Mouse (Mus musculus) heart, adult 2 months (tissue): ENCODE results near the gene Vpreb3. TPM values are rescaled to one million over a fixed set of nuclear protein-coding genes. Genes with fewer than 3 reads are reported as not detected.
A peak's percentile ranks its signal among the peaks of the same experiment; 100 is the strongest.

Experiments used
- DNase-seq, 2 experiments: peaks; one replicate each; pipeline ENCODE4 v3.0.0; 2021
- H3K27ac ChIP-seq: fragments of 200-600 bp; 2 replicates; pipeline ENCODE4 v1.8.1; 2022
- H3K27me3 ChIP-seq: fragments of 200-500 bp; 2 replicates; pipeline ENCODE4 v1.6.1; 2012; ENCODE audit warnings: mild to moderate bottlenecking, low read length, inconsistent platforms, mixed read lengths; ENCODE audit not compliant: control insufficient read depth, insufficient read depth
- H3K36me3 ChIP-seq: fragments of 200-500 bp; 2 replicates; pipeline ENCODE4 v1.6.1; 2012; ENCODE audit warnings: low read length, inconsistent platforms; ENCODE audit not compliant: control insufficient read depth, insufficient read depth
- H3K4me1 ChIP-seq: fragments of 200-500 bp; 2 replicates; pipeline ENCODE4 v1.6.1; 2011; ENCODE audit warnings: low read length; ENCODE audit not compliant: control insufficient read depth, insufficient read depth
- H3K4me3 ChIP-seq: fragments of 200-600 bp; 2 replicates; pipeline ENCODE4 v1.8.1; 2022
- H3K79me2 ChIP-seq: fragments of 200-500 bp; replicated peaks from 2 replicates; pipeline ENCODE4 v1.6.1; 2012; ENCODE audit warnings: mild to moderate bottlenecking, inconsistent platforms, low read length, moderate library complexity, mixed read lengths; ENCODE audit not compliant: control insufficient read depth, insufficient read depth
- H3K9ac ChIP-seq: fragments of 200-500 bp; 2 replicates; pipeline ENCODE4 v1.6.1; 2012; ENCODE audit warnings: low read depth, mild to moderate bottlenecking, control low read depth, inconsistent platforms, low read length, mixed read lengths
- CTCF ChIP-seq: fragments of 200-600 bp; IDR thresholded peaks from 2 replicates; pipeline ENCODE4 v1.8.1; 2022; ENCODE audit warnings: antibody characterized with exemption, mild to moderate bottlenecking, moderate library complexity
- EP300 ChIP-seq: fragments of 200-500 bp; IDR thresholded peaks from 2 replicates; pipeline ENCODE4 v1.6.1; 2011; ENCODE audit warnings: low read depth, low read length, control low read depth; ENCODE audit not compliant: insufficient read depth
- POLR2A ChIP-seq: fragments of 200-500 bp; IDR thresholded peaks from 2 replicates; pipeline ENCODE4 v1.6.1; 2011; ENCODE audit warnings: mild to moderate bottlenecking, low read depth, low read length, control low read depth; ENCODE audit not compliant: insufficient read depth
- WGBS: fragments of 180-500 bp; shearing (Covaris S2); methylation state at CpG from one replicate; pipeline ENCODE4 v1.1.7; 2018; 5-methylcytosine and 5-hydroxymethylcytosine counted together
- intact Hi-C: fragments of 180-260 bp; cut with DNase I; formaldehyde crosslinking; loops from one replicate; pipeline ENCODE4 v1.15.1; 2025
- polyA plus RNA-seq: library from polyadenylated mRNA; depleted of rRNA; stranded (reverse); fragments of >200 nt; gene quantifications from 2 replicates; pipeline ENCODE4 v1.2.3, GENCODE M21; 2012
- total RNA-seq, 2 experiments: library from RNA; stranded (reverse); gene quantifications; 2 replicates each; pipeline ENCODE4 v1.2.3; 2021

The Vpreb3 gene
- total and polyA plus RNA-seq, 3 experiments = 5.9 TPM; not detected in 2

GRCm38 (mm10) chr10:75939481-75940234, 3.2 kb upstream of the Vpreb3 start:
- Histone ChIP-seq H3K4me3 (no peak overlapping the region), H3K27ac (no peak overlapping the region), H3K9ac (no peak overlapping the region), H3K4me1 (peaks cover 6% of the 10 kb centered on the region), H3K79me2 (no peaks in the 10 kb centered on the region), H3K36me3 (no peaks in the 10 kb centered on the region), H3K27me3 (no peaks in the 10 kb centered on the region)
- 71% methylated on average over 9 of the region's 9 CpGs for WGBS
- intact Hi-C loops = no loop called here
- TF ChIP-seq POLR2A (no peak), CTCF (no peak), EP300 (no peak)
- DNase-seq = no peak

GRCm38 (mm10) chr10:75940520-75940919, 2.3 kb upstream of the Vpreb3 start, which contains the start of gene Gm867:
Gm867 (minus strand) TSS chr10:75940672.
- Histone ChIP-seq H3K27ac (no peak within 1 kb of the TSS), H3K4me3 (no peak within 1 kb of the TSS), H3K9ac (no peak within 1 kb of the TSS), H3K4me1 (peaks cover 4% of the 10 kb centered on the region), H3K27me3 (no peaks in the 10 kb centered on the region), H3K36me3 (no peaks in the 10 kb centered on the region), H3K79me2 (no peaks in the 10 kb centered on the region)
- 58% methylated on average over 5 of the region's 5 CpGs for WGBS
- intact Hi-C loops = no loop called here
- DNase-seq = no peak
- TF ChIP-seq POLR2A = 0 out of 2 replicates have a peak, but pooled peaks have one; percentile 16
- no peak for TF ChIP-seq EP300

GRCm38 (mm10) chr10:75941042-75941824, 1.6 kb upstream of the Vpreb3 start:
- intact Hi-C loops = no loop called here
- no peak for TF ChIP-seq EP300
- TF ChIP-seq POLR2A = no peak
- TF ChIP-seq CTCF = no peak
- H3K79me2 ChIP-seq = no peaks in the 10 kb centered on the region
- H3K27ac ChIP-seq = no peak overlapping the region
- H3K27me3 ChIP-seq = no peaks in the 10 kb centered on the region
- no peaks in the 10 kb centered on the region for H3K36me3 ChIP-seq
- H3K9ac ChIP-seq = no peak overlapping the region
- peak in 1 of 2 experiments; percentile 7 for DNase-seq
- no peak overlapping the region for H3K4me3 ChIP-seq
- WGBS = 79% methylated on average over 9 of the region's 9 CpGs
- peaks cover 4% of the 10 kb centered on the region for H3K4me1 ChIP-seq

GRCm38 (mm10) chr10:75944066-75944772, 1.4 kb downstream of the Vpreb3 start:
- TF ChIP-seq CTCF (no peak), POLR2A (no peak), EP300 (no peak)
- Histone ChIP-seq H3K36me3 (no peaks in the 10 kb centered on the region), H3K4me3 (no peak overlapping the region), H3K79me2 (no peaks in the 10 kb centered on the region), H3K9ac (no peak overlapping the region), H3K27me3 (no peaks in the 10 kb centered on the region), H3K4me1 (peaks cover 2% of the 10 kb centered on the region; the same call in 1 of the 2 replicates), H3K27ac (peak overlapping the region; percentile 32)
- peak; percentile 30 to 34 for DNase-seq
- 16% methylated on average over 11 of the region's 11 CpGs for WGBS
- intact Hi-C loops = no loop called here

GRCm38 (mm10) chr10:75945213-75945612, 2.4 kb downstream of the Vpreb3 start:
- TF ChIP-seq EP300 = no peak
- TF ChIP-seq POLR2A = no peak
- no peak for TF ChIP-seq CTCF
- Histone ChIP-seq H3K79me2 (no peaks in the 10 kb centered on the region), H3K27ac (no peak overlapping the region), H3K9ac (no peak overlapping the region), H3K4me1 (peaks cover 2% of the 10 kb centered on the region; the same call in 1 of the 2 replicates), H3K36me3 (no peaks in the 10 kb centered on the region), H3K4me3 (no peak overlapping the region), H3K27me3 (no peaks in the 10 kb centered on the region)
- 93% methylated on average over 7 of the region's 7 CpGs for WGBS
- DNase-seq = peak in 1 of 2 experiments; percentile 11
- intact Hi-C loops = no loop called here
